Mouse (Mus musculus) frontal cortex, postnatal 36 days (tissue): ENCODE data around the gene Tbc1d2.
"Not testable (repeated sequence)": the region's sequence is repeated elsewhere in the genome, so short reads cannot be mapped to it uniquely, and the experiment has no call there.

ENCODE experiments used
- DNase-seq, 2 experiments: peaks; one replicate each; pipeline ENCODE4 v3.0.0; 2022; ENCODE audit warnings: low spot score in 2 of 2

Gene Tbc1d2

GRCm38 (mm10) chr4:46642924-46643675, 6.9 kb downstream of the Tbc1d2 start:
- DNase-seq = no peak

GRCm38 (mm10) chr4:46641283-46641682, 8.7 kb downstream of the Tbc1d2 start:
- DNase-seq = no peak

DNA sequence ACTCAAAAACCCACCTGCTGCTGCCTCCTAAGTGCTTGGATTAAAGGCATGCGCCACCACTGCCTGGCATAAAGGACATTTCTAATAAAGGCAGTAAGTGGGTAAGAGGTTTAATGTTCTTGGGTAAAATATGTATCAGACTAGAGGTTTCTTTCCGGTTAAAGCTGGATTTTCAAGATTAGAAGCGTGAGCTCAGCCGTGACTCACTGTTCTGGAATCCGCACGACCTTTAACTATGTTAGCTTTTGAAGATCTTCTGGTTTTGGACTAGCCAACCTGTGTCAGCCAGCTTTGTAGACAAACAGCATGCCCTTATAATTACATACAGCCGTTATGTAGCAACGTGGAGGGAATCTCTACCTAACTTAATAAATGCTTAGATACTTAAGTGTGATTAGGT, 10.1 kb downstream of the Tbc1d2 start:
- no peak for DNase-seq

DNA sequence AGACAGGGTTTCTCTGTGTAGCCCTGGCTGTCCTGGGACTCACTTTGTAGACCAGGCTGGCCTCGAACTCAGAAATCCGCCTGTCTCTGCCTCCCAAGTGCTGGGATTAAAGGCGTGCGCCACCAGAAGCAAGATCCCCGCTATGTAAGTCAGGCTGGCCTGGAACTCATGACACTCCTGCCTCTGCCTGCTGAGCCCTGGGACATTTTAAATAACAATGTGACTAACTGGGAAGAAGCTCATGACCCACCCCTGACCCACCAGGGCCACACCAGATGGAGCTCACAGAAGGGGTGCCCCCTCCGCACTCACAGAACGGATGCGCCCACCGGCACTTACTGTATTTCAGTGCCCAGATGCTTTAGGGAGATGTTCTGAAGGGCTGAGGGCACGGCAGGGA, 12.8 kb downstream of the Tbc1d2 start:
- not testable (repeated sequence) for DNase-seq

GRCm38 (mm10) chr4:46635702-46636430, 14.1 kb downstream of the Tbc1d2 start:
- no peak for DNase-seq

DNA sequence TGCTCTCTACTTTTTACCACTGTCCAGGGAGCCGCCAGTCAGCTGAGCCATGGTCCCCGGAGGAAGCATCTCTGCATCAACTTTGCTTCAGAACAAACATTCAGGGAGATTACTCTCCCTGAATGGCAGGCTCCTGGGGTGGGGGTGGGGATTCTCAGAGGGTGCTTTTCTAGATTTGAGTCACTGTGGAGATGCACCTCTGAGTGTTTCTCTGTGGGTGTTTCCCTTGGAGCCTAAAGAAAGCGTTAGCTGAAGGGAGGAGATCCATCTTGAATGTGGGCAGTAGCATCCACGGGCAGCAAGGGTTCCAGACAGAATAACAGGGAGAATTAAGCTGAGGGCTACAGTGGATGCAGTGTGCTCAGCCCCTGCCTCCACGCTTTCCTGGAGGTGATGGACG, 15.1 kb downstream of the Tbc1d2 start:
- DNase-seq = no peak

DNA sequence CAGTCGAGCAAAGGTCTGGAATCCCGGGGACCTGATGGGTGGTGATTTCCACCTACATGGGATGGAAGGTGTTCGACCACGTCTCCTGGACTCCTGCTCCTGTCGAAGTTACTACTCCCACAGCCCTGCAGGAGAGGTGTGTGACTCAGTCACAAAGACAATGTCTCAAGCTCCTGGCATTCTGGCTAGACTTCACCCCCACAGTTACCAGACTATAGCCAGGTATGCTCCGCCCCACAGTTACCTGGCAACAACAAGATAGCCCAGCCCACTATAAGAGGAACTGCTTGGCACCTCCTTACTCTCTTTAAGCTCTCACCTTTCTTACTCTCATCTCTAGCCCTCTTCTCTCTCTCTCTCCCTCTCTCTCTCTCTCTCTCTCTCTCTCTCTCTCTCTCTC, 16.4 kb downstream of the Tbc1d2 start:
- DNase-seq = not testable (repeated sequence)

DNA sequence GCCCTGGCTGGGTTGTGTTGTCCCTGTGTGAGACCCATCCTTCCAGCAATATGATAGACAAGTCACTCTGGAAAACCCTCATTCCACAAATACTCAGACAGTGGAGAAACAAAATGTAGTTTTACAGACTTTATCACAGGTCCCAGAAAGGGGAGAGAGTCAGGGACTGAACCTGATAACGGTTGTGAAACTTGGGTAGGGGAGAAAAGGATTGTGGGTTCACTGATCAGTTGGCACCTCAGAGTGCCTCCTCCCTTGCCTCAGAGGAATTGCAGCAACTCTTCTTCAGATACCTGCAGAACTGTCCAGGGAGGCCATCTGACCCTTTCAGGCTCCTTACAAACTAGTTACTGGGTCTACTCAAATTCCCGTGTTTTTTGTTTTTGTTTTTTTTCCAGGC, 17.5 kb downstream of the Tbc1d2 start:
- no peak for DNase-seq

DNA sequence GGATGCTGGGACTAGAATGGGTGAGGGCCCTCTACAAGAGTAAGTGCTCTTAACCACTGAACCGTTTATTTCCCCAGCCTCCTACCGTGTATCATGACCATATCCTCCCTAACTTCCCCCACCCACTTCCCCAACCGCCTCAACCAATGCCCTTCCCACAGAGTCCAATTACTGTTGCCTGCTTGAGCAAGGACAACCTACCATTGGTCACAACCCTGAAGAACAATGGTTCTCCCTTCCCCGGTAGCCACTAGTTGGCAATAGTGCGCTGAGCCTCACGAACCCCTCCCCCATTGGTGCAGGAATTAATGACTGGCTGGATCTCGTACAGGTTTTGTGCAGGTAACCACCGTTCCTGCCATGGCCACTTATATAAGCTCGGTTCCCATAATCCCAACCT, 19.6 kb downstream of the Tbc1d2 start:
- no peak for DNase-seq

DNA sequence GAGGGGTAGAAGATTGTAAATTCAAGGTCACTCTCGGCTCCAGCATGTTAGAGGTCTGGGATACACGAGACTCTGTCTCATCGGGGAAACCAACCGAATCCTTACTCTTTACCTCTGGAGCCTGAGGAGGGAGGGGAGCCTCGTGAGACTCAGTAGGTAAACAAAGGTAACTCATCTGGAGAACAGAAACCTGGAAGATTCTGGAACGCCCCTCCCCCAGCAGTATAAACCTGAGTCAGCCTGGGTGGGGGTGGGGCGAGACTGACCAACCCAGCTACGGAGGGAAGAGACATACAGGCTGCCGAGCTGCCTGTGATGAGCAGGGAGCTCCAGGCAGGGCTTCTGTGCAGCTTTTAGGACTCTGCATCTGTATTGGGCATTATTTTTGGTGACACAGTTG, 21.1 kb downstream of the Tbc1d2 start:
- no peak for DNase-seq

DNA sequence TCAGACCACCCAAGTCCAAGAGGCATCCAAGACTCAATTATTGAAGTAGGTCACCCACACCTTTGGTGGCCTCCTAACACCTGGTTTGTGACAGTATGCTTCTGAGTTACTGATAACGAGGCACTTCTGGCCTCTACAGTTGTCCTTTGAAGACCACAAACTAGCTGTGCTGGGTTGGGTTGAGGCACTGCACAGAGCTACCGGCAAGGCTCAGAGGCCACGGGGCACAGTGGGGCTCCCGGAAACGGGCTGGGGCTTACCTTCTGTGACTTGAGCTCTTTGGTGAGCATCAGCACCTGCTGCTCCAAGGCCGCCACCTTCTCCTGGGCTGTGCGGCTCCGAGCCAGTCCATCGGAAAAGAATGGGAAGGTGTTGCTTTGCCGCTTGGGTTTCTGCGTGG, 21.9 kb downstream of the Tbc1d2 start:
- no peak for DNase-seq

DNA sequence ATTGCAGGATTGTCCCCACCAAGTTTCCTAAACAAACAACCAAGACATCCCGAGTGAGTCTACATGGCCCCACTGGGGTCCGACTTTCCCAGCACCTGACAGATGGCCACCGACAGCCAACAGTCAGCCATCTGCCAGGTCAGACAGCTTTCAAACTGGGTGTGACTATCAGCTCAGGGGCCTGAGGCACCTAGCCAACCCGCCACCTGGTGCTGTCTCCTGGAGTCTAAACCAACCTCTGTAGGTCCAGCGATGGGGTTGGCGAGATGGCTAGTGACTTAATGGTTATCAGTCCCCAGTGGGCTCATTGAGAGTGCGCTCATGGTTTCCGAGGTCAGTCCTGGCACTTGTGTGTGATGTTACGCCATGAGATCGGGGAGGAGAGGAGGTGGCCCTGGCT, 24.9 kb downstream of the Tbc1d2 start:
- DNase-seq = no peak

- no peak for DNase-seq
These were observed 27.0 kb downstream of the Tbc1d2 start for GRCm38 (mm10) chr4:46623007-46623406.

- no peak for DNase-seq
These were observed 29.1 kb downstream of the Tbc1d2 start for GRCm38 (mm10) chr4:46620946-46621345.

- no peak for DNase-seq
These were observed 29.7 kb downstream of the Tbc1d2 start for GRCm38 (mm10) chr4:46620330-46620729.

GRCm38 (mm10) chr4:46618196-46618817, 31.7 kb downstream of the Tbc1d2 start:
- no peak for DNase-seq

- DNase-seq = no peak
These were observed 32.6 kb downstream of the Tbc1d2 start for GRCm38 (mm10) chr4:46617408-46617807.

- DNase-seq = no peak
These were observed 35.4 kb downstream of the Tbc1d2 start for GRCm38 (mm10) chr4:46614641-46615040.

GRCm38 (mm10) chr4:46613618-46614017, 36.4 kb downstream of the Tbc1d2 start:
- no peak for DNase-seq

- DNase-seq = peak; percentile 87 to 95
These were observed 38.8 kb downstream of the Tbc1d2 start for GRCm38 (mm10) chr4:46611181-46611580.

DNA sequence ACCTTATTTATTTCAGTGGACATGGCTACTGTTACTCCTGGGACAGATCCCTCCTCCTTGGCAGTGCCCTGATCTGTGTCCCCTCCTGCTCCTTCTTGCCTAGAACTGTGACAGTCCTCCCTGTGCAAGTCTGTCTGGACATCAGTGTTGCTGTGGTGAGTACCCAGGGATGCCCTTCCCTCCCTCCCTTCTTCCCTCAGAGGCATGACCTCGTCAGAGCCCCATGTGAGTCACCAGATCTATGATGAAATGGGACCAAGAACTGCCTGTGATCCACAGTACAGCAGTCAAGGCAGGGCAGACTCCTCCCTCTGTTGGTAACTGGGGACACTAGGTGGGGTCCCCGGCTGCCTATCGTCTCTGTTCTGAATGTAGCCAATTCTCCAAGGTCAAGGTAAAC, 42.4 kb downstream of the Tbc1d2 start:
- no peak for DNase-seq

DNA sequence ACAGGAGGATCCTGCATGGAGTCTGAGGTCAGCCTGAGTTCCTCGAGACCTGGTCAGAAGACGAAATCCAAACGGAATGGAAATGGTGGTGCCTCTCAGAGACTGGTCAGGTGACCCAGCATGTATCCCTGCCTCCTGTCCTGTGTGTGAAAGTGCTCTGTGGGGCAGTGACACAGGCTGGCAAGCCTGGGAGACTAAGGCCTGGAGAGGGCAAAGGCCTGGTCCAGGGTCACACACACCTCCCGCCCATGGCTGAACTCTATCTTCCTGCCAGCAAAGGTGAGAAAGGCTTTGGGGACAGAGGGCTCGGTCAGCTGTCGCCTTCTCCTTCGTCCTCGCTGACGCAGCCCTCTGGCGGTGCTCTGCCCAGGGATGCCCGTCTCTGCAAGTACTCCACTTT, 44.6 kb downstream of the Tbc1d2 start:
- no peak for DNase-seq

DNA sequence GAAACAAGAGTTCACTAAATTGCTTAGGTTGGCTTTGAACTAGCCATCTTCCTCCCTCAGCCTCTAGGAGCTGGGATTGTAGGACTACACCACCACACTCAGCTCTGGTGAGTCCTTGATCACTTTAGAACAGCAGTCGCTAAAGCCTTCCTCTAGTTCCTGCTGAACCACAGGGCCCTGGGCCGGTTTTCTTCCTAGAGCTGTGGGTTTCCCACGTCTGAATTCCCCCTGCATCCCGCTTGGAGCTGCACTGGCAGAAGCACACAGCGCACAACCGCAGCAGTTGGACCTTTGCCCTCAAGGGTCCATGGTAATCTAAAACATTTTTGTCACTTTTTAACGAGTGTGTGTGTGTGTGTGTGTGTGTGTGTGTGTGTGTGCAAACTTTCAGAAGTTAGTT, 47.3 kb downstream of the Tbc1d2 start:
- DNase-seq = no peak
